ENCODE assay signal across 8 mouse cellular contexts in genomic region chr2:165492648-165493553, GRCm38 (mm10). TPM values are rescaled to one million over a fixed set of nuclear protein-coding genes. Genes with fewer than 3 reads are reported as not detected.
DNase-seq lines count a peak whose midpoint lies in the region; ATAC-seq and TF ChIP-seq lines count a peak whose summit lies in the region.

Gene Trp53rka, minus strand, starts transcription at chr2:165493324.

- peak within 1 kb of the TSS; percentile 73 for H3K9ac ChIP-seq in forebrain, postnatal 0 days
- peak within 1 kb of the TSS; percentile 76 for H3K9ac ChIP-seq in lung, embryonic 15.5 days

- peaks cover 18% of the 10 kb centered on the region for H3K36me3 ChIP-seq in forebrain, postnatal 0 days (ENCODE audit: insufficient read depth)
- peaks cover 27% of the 10 kb centered on the region for H3K36me3 ChIP-seq in lung, embryonic 15.5 days

- H3K27me3 ChIP-seq in cerebellum, adult 2 months (ENCODE audit: control insufficient read depth, insufficient read depth, low read length) = no peaks in the 10 kb centered on the region
- H3K27me3 ChIP-seq in forebrain, postnatal 0 days (ENCODE audit: insufficient read depth, low read length) = no peaks in the 10 kb centered on the region
- no peaks in the 10 kb centered on the region for H3K27me3 ChIP-seq in lung, embryonic 15.5 days

- intact Hi-C loops in heart, postnatal 36 days (cut with DNase I) = no loop called here

- peak within 1 kb of the TSS; percentile 56 for H3K27ac ChIP-seq in cerebellum, adult 2 months (ENCODE audit: insufficient read depth, low read length)
- H3K27ac ChIP-seq in forebrain, postnatal 0 days (ENCODE audit: low read depth, low read length) = peak within 1 kb of the TSS; percentile 87
- peak within 1 kb of the TSS; percentile 95 for H3K27ac ChIP-seq in layer of hippocampus, adult 2 months
- H3K27ac ChIP-seq in lung, embryonic 15.5 days = peak within 1 kb of the TSS; percentile 85
- H3K27ac ChIP-seq in olfactory bulb, adult 2 months (ENCODE audit: insufficient read depth, low read depth, low read length) = peak within 1 kb of the TSS; percentile 66

- TF ChIP-seq POLR2A in cerebellum, adult 2 months (IDR thresholded peaks at IDR 0.05; ENCODE audit: borderline replicate concordance, insufficient read depth, low read length) = peak; percentile 63; the same call in 1 of the 2 replicates
- peak; percentile 39; the same call in 1 of the 2 replicates for TF ChIP-seq POLR2A in olfactory bulb, adult 2 months (IDR thresholded peaks at IDR 0.05; ENCODE audit: insufficient read depth, low read depth, low read length)

- peak within 1 kb of the TSS; percentile 98 for H3K4me3 ChIP-seq in cerebellum, adult 2 months (replicated peaks; ENCODE audit: insufficient read depth, low read depth, low read length)
- H3K4me3 ChIP-seq in forebrain, postnatal 0 days (ENCODE audit: low read depth, low read length) = peak within 1 kb of the TSS; percentile 61
- peak within 1 kb of the TSS; percentile 82 for H3K4me3 ChIP-seq in layer of hippocampus, adult 2 months
- peak within 1 kb of the TSS; percentile 83 for H3K4me3 ChIP-seq in lung, embryonic 15.5 days
- peak within 1 kb of the TSS; percentile 88 for H3K4me3 ChIP-seq in olfactory bulb, adult 2 months (ENCODE audit: insufficient read depth, low read depth, low read length)

- DNase-seq in MEL-GATA-1-ER (ENCODE audit: extremely low read depth, low read depth) = peak; percentile 69
- peak; percentile 86 to 88 for DNase-seq in cerebellum, adult 2 months
- peak; percentile 90 for DNase-seq in forebrain, postnatal 0 days
- DNase-seq in heart, postnatal 36 days = peak; percentile 82 to 86
- peak; percentile 77 to 85 for DNase-seq in layer of hippocampus, adult 2 months (ENCODE audit: low spot score in 2 of 2)
- peak; percentile 63 to 66 for DNase-seq in thymus, adult 18-20 months

- peak within 1 kb of the TSS; percentile 84 for H3K4me2 ChIP-seq in forebrain, postnatal 0 days (ENCODE audit: low read depth)
- H3K4me2 ChIP-seq in lung, embryonic 15.5 days = peak within 1 kb of the TSS; percentile 83

- 0 out of 2 replicates have a peak, but pooled peaks cover 3% of the 10 kb centered on the region for H3K4me1 ChIP-seq in cerebellum, adult 2 months (ENCODE audit: control insufficient read depth, insufficient read depth, low read length)
- peaks cover 6% of the 10 kb centered on the region; the same call in 1 of the 2 replicates for H3K4me1 ChIP-seq in forebrain, postnatal 0 days (ENCODE audit: insufficient read depth)
- peaks cover 13% of the 10 kb centered on the region for H3K4me1 ChIP-seq in lung, embryonic 15.5 days
- peaks cover 4% of the 10 kb centered on the region; the same call in 1 of the 2 replicates for H3K4me1 ChIP-seq in olfactory bulb, adult 2 months (ENCODE audit: control insufficient read depth, insufficient read depth, low read length)

- TF ChIP-seq CTCF in cerebellum, adult 2 months (IDR thresholded peaks at IDR 0.05; ENCODE audit: borderline replicate concordance, insufficient read depth, low read depth, low read length) = no peak
- TF ChIP-seq CTCF in forebrain, postnatal 0 days (IDR thresholded peaks at IDR 0.05; ENCODE audit: low read depth) = no peak
- no peak for TF ChIP-seq CTCF in layer of hippocampus, adult 2 months (conservative IDR thresholded peaks at IDR 0.05)
- TF ChIP-seq CTCF in olfactory bulb, adult 2 months (IDR thresholded peaks at IDR 0.05; ENCODE audit: insufficient read depth, low read depth, low read length) = no peak

- WGBS in cerebellum, adult 2 months = under 1% methylated on average over 82 of the region's 84 CpGs
- WGBS in forebrain, postnatal 0 days = 1% methylated on average over 76 of the region's 84 CpGs
- WGBS in lung, embryonic 15.5 days = under 1% methylated on average over 78 of the region's 84 CpGs
- WGBS in olfactory bulb, adult 2 months = under 1% methylated on average over 75 of the region's 84 CpGs

- H3K9me3 ChIP-seq in forebrain, postnatal 0 days (ENCODE audit: low read length) = no peaks in the 10 kb centered on the region
- no peaks in the 10 kb centered on the region for H3K9me3 ChIP-seq in lung, embryonic 15.5 days

- ATAC-seq in forebrain, postnatal 0 days = peak; percentile 90
- peak; percentile 92 for ATAC-seq in lung, embryonic 15.5 days (ENCODE audit: borderline replicate concordance, extremely low read depth, low FRiP score, low TSS enrichment)

RNA-seq across cellular contexts. Expression of gene Trp53rka, which starts in this region (rescaled TPM):
- 27.5 and 27.7 TPM in 2 replicates for polyA plus RNA-seq in cerebellum, adult 2 months (2012; rRNA removed)
- 44.0 and 54.6 TPM in 2 replicates for total RNA-seq in forebrain, postnatal 0 days (2014; rRNA removed)
- polyA plus RNA-seq in forebrain, postnatal 0 days (2015; fragmentation: Nextera tagmentation; extraction: Ambion mirVana) = 31.8 and 36.8 TPM in 2 replicates
- total RNA-seq in heart, postnatal 36 days (2021) = 1 to 10 TPM; 9.3 to 9.7 TPM
- 10 to 100 TPM; 18.7 to 20.5 TPM for total RNA-seq in layer of hippocampus, adult 2 months (2021)
- polyA plus RNA-seq in lung, embryonic 15.5 days (2015; fragmentation: Nextera tagmentation; extraction: Ambion mirVana) = 38.8 and 42.5 TPM in 2 replicates
- polyA plus RNA-seq in olfactory bulb, adult 2 months (2012; ENCODE audit: insufficient read depth, insufficient read length, low replicate concordance, missing spikeins) = not detected in 2 replicates

Comparison
In these comparisons a context has a peak if more than half of its experiments do, and no peak if none do; other contexts are left out.
1. Peak in every context shown above with its lines: DNase-seq, ATAC-seq, H3K4me3 ChIP-seq and H3K27ac ChIP-seq.
2. RNA of gene Trp53rka (polyA plus RNA-seq): 38.8 to 42.5 TPM in lung, embryonic 15.5 days, 31.8 to 36.8 TPM in forebrain, postnatal 0 days and 27.5 to 27.7 TPM in cerebellum, adult 2 months; not detected in olfactory bulb, adult 2 months; every median in the first group is over 10 times any median in the second.